Mouse (Mus musculus): ENCODE measurements around the gene Pdzd8.

Pdzd8 gene

GRCm38 (mm10) chr19:59356843-59357595 is 11.4 kb upstream of the Pdzd8 start:
- in situ Hi-C loops (cut with MboI; ENCODE audit: unreplicated experiment in 2 of 2), result no loop called here

GRCm38 (mm10) chr19:59356388-59356787 is 10.8 kb upstream of the Pdzd8 start:
- in situ Hi-C loops (cut with MboI; ENCODE audit: unreplicated experiment in 2 of 2), result no loop called here

- in situ Hi-C loops (cut with MboI; ENCODE audit: unreplicated experiment in 2 of 2), result no loop called here
These were observed 9.3 kb upstream of the Pdzd8 start for GRCm38 (mm10) chr19:59354906-59355305.

- in situ Hi-C loops (cut with MboI; ENCODE audit: unreplicated experiment in 2 of 2), result no loop called here
These were observed 7.2 kb upstream of the Pdzd8 start for GRCm38 (mm10) chr19:59352760-59353159.

- in situ Hi-C loops (cut with MboI; ENCODE audit: unreplicated experiment in 2 of 2), result no loop called here
These were observed 5.7 kb upstream of the Pdzd8 start for GRCm38 (mm10) chr19:59351151-59351889.

GRCm38 (mm10) chr19:59350273-59350903 is 4.8 kb upstream of the Pdzd8 start:
- in situ Hi-C loops (cut with MboI; ENCODE audit: unreplicated experiment in 2 of 2), result no loop called here

- in situ Hi-C loops (cut with MboI; ENCODE audit: unreplicated experiment in 2 of 2), result loop anchor here in 1 of 2 experiments (5.0 kb wide), 1 partner anchor 33 kb away; no protein-coding TSS in a partner anchor
These were observed 3.9 kb upstream of the Pdzd8 start for GRCm38 (mm10) chr19:59349329-59349960.

- in situ Hi-C loops (cut with MboI; ENCODE audit: unreplicated experiment in 2 of 2), result loop anchor here in 1 of 2 experiments (5.0 kb wide), 1 partner anchor 36 kb away; no protein-coding TSS in a partner anchor
These were observed 745 bp upstream of the Pdzd8 start for GRCm38 (mm10) chr19:59346325-59346724.

GRCm38 (mm10) chr19:59345081-59345657 is 411 bp downstream of the Pdzd8 start:
- in situ Hi-C loops (cut with MboI; ENCODE audit: unreplicated experiment in 2 of 2), result loop anchor here in 1 of 2 experiments (5.0 kb wide), 1 partner anchor 37 kb away; no protein-coding TSS in a partner anchor

GRCm38 (mm10) chr19:59344304-59344711 is 1.3 kb downstream of the Pdzd8 start:
- in situ Hi-C loops (cut with MboI; ENCODE audit: unreplicated experiment in 2 of 2), result no loop called here

- in situ Hi-C loops (cut with MboI; ENCODE audit: unreplicated experiment in 2 of 2), result no loop called here
These were observed 2.6 kb downstream of the Pdzd8 start for GRCm38 (mm10) chr19:59342964-59343363.

- in situ Hi-C loops (cut with MboI; ENCODE audit: unreplicated experiment in 2 of 2), result no loop called here
These were observed 5.7 kb downstream of the Pdzd8 start for GRCm38 (mm10) chr19:59339908-59340307.

- in situ Hi-C loops (cut with MboI; ENCODE audit: unreplicated experiment in 2 of 2), result no loop called here
These were observed 7.5 kb downstream of the Pdzd8 start for GRCm38 (mm10) chr19:59337872-59338681.

GRCm38 (mm10) chr19:59336655-59337054 is 8.9 kb downstream of the Pdzd8 start:
- in situ Hi-C loops (cut with MboI; ENCODE audit: unreplicated experiment in 2 of 2), result no loop called here

GRCm38 (mm10) chr19:59330816-59331225 is 14.8 kb downstream of the Pdzd8 start:
- in situ Hi-C loops (cut with MboI; ENCODE audit: unreplicated experiment in 2 of 2), result no loop called here

- in situ Hi-C loops (cut with MboI; ENCODE audit: unreplicated experiment in 2 of 2), result no loop called here
These were observed 23.6 kb downstream of the Pdzd8 start, which contains the start of gene Rps12-ps3 for GRCm38 (mm10) chr19:59321990-59322389. Rps12-ps3 (plus strand) TSS chr19:59322290.

- in situ Hi-C loops (cut with MboI; ENCODE audit: unreplicated experiment in 2 of 2), result loop anchor here in 1 of 2 experiments (5.0 kb wide), 1 partner anchor 74 kb away; no protein-coding TSS in a partner anchor
These were observed 29.0 kb downstream of the Pdzd8 start for GRCm38 (mm10) chr19:59316571-59316970.

- in situ Hi-C loops (cut with MboI; ENCODE audit: unreplicated experiment in 2 of 2), result loop anchor here in 1 of 2 experiments (5.0 kb wide), 1 partner anchor 73 kb away; no protein-coding TSS in a partner anchor
These were observed 30.3 kb downstream of the Pdzd8 start for GRCm38 (mm10) chr19:59315308-59315707.

- in situ Hi-C loops (cut with MboI; ENCODE audit: unreplicated experiment in 2 of 2), result no loop called here
These were observed 53.3 kb downstream of the Pdzd8 start for GRCm38 (mm10) chr19:59292183-59292839.
